In the genomic region with DNA sequence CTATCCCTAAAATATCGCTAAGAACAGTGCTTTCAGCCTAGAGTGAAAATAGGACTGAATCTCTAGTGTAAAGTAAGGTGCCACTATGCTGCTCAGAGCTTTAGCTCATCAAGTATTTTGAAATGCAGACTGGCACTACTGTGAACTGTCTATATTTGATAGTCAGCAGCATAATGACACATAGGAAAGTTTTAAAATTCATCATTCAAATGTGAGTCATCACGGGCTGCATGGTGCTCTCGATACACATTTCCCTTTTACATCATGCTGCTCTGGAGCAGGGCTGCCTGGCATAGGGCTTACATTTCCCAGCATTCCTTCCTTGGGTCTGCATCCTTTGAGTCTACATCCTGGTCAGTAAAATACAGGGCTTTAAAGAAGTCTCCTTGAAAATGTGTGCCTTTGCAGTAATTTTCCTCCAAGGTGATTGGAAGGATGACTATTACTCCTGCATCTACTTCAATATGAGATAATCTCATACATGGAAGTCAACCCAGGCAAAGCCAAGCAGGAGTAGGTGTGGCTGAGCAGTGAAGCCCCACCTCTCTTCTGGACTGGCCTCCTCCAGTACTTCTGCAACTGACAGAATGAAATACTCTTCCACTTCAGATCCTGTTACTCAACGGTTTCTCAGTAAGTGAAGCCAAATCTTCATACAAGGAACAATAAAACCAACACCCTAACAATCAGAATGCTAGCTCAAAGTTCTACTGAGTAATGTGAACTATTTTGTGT, we compare ENCODE assay signal across 25 mouse cellular contexts.
DNase-seq lines count a peak whose midpoint lies in the region; ATAC-seq and TF ChIP-seq lines count a peak whose summit lies in the region.
"Had no signal": no experiment of that assay in that cellular context is flagged by ENCODE, and none has a peak within 500 bp of the region (broad histone marks: within the 10 kb centered on the region; RNA-seq: fewer than 3 reads in every experiment).

No protein-coding gene starts in this region.

- no peak overlapping the region for H3K4me2 ChIP-seq in forebrain, postnatal 0 days (ENCODE audit: low read depth)
- H3K4me2 ChIP-seq in forebrain, embryonic 13.5 days = no peak overlapping the region
- H3K4me2 ChIP-seq in hindbrain, embryonic 11.5 days (replicated peaks; ENCODE audit: low read depth, low read length) = no peak overlapping the region
- H3K4me2 ChIP-seq: embryonic facial prominence, embryonic 15.5 days; limb, embryonic 15.5 days; neural tube, embryonic 12.5 days had no signal

- H3K4me1 ChIP-seq in forebrain, postnatal 0 days (ENCODE audit: insufficient read depth) = no peaks in the 10 kb centered on the region
- peaks cover 10% of the 10 kb centered on the region for H3K4me1 ChIP-seq in forebrain, embryonic 13.5 days
- no peaks in the 10 kb centered on the region for H3K4me1 ChIP-seq in hindbrain, embryonic 11.5 days (replicated peaks; ENCODE audit: control insufficient read depth, insufficient read depth, low read length)
- H3K4me1 ChIP-seq: embryonic facial prominence, embryonic 15.5 days; limb, embryonic 15.5 days; megakaryocyte, embryonic 14.5 days; neural tube, embryonic 12.5 days had no signal

- no peak for DNase-seq in forebrain, postnatal 0 days
- peak; percentile 24 to 25 for DNase-seq in right cerebral cortex, adult 2 months (ENCODE audit: low spot score in 2 of 2)
- DNase-seq in right cerebral cortex, postnatal 36 days (ENCODE audit: low spot score in 2 of 2) = no peak
- DNase-seq in telencephalon, adult 2 months (ENCODE audit: low read depth, low spot score) = peak; percentile 36
- DNase-seq in hindbrain, embryonic 11.5 days (ENCODE audit: low spot score) = no peak
- no peak for DNase-seq in left cerebral cortex, adult 18-20 months (ENCODE audit: low spot score in 2 of 2)
- DNase-seq: B cell, adult 2 months; cerebellum, adult 9-11 months; embryo, embryonic 11 days; gastrocnemius, postnatal 36 days; heart, postnatal 10 days; kidney, adult 2 months; kidney, postnatal 14 days; layer of hippocampus, adult 9-11 months; lung, adult 18-20 months; right cerebral cortex, postnatal 4 days; thymus, adult 18-20 months had no signal

- H3K27ac ChIP-seq in forebrain, postnatal 0 days (ENCODE audit: low read depth, low read length) = no peak overlapping the region
- no peak overlapping the region for H3K27ac ChIP-seq in forebrain, embryonic 13.5 days
- no peak overlapping the region for H3K27ac ChIP-seq in hindbrain, embryonic 11.5 days (ENCODE audit: low read depth, low read length)
- H3K27ac ChIP-seq: embryonic facial prominence, embryonic 15.5 days; heart, embryonic 10.5 days; hindbrain, postnatal 0 days; limb, embryonic 15.5 days; neural tube, embryonic 12.5 days had no signal

- H3K9ac ChIP-seq in forebrain, postnatal 0 days = no peak overlapping the region
- no peak overlapping the region for H3K9ac ChIP-seq in forebrain, embryonic 13.5 days
- H3K9ac ChIP-seq in hindbrain, embryonic 11.5 days (ENCODE audit: low read depth, low read length) = no peak overlapping the region
- H3K9ac ChIP-seq: embryonic facial prominence, embryonic 15.5 days; limb, embryonic 15.5 days; neural tube, embryonic 12.5 days had no signal

- H3K4me3 ChIP-seq in forebrain, postnatal 0 days (ENCODE audit: low read depth, low read length) = no peak overlapping the region
- no peak overlapping the region for H3K4me3 ChIP-seq in forebrain, embryonic 13.5 days
- H3K4me3 ChIP-seq in hindbrain, embryonic 11.5 days (ENCODE audit: low read depth, low read length) = no peak overlapping the region
- H3K4me3 ChIP-seq: embryonic facial prominence, embryonic 15.5 days; heart, embryonic 10.5 days; limb, embryonic 15.5 days; megakaryocyte, embryonic 14.5 days; neural tube, embryonic 12.5 days had no signal

- WGBS in forebrain, postnatal 0 days = 76% methylated on average over 4 of the region's 4 CpGs
- WGBS in forebrain, embryonic 13.5 days = 88% methylated on average over 4 of the region's 4 CpGs
- 91% methylated on average over 4 of the region's 4 CpGs for WGBS in hindbrain, embryonic 11.5 days

- no peaks in the 10 kb centered on the region for H3K27me3 ChIP-seq in forebrain, postnatal 0 days (ENCODE audit: insufficient read depth, low read length)
- peaks cover 25% of the 10 kb centered on the region for H3K27me3 ChIP-seq in forebrain, embryonic 13.5 days
- no peaks in the 10 kb centered on the region for H3K27me3 ChIP-seq in hindbrain, embryonic 11.5 days (ENCODE audit: control insufficient read depth, insufficient read depth, low read length)
- H3K27me3 ChIP-seq: embryonic facial prominence, embryonic 15.5 days; limb, embryonic 15.5 days; neural tube, embryonic 12.5 days had no signal

- no peaks in the 10 kb centered on the region for H3K36me3 ChIP-seq in forebrain, postnatal 0 days (ENCODE audit: insufficient read depth)
- no peaks in the 10 kb centered on the region for H3K36me3 ChIP-seq in forebrain, embryonic 13.5 days (ENCODE audit: poor library complexity, severe bottlenecking)
- H3K36me3 ChIP-seq in hindbrain, embryonic 11.5 days (ENCODE audit: control insufficient read depth, insufficient read depth, low read length) = no peaks in the 10 kb centered on the region
- H3K36me3 ChIP-seq: embryonic facial prominence, embryonic 15.5 days; heart, embryonic 10.5 days; limb, embryonic 15.5 days; neural tube, embryonic 12.5 days had no signal

- no peak for TF ChIP-seq CTCF in forebrain, postnatal 0 days (IDR thresholded peaks at IDR 0.05; ENCODE audit: low read depth)

- no peaks in the 10 kb centered on the region for H3K9me3 ChIP-seq in forebrain, postnatal 0 days (ENCODE audit: low read length)
- no peaks in the 10 kb centered on the region for H3K9me3 ChIP-seq in forebrain, embryonic 13.5 days (replicated peaks)
- H3K9me3 ChIP-seq in hindbrain, embryonic 11.5 days (ENCODE audit: control insufficient read depth, low read length) = no peaks in the 10 kb centered on the region
- H3K9me3 ChIP-seq: embryonic facial prominence, embryonic 15.5 days; heart, embryonic 10.5 days; limb, embryonic 15.5 days; megakaryocyte, embryonic 14.5 days; neural tube, embryonic 12.5 days had no signal

- peak; percentile 78 for ATAC-seq in forebrain, postnatal 0 days
- ATAC-seq in forebrain, embryonic 13.5 days = no peak
- ATAC-seq in erythroid progenitor cell, adult 5-6 weeks (replicated peaks; ENCODE audit: low FRiP score, poor library complexity, severe bottlenecking) = peak; percentile 56
- ATAC-seq in hindbrain, embryonic 11.5 days (ENCODE audit: low FRiP score) = no peak
- ATAC-seq: hindbrain, postnatal 0 days had no signal

Comparison
In these comparisons a context has a peak if more than half of its experiments do, and no peak if none do; other contexts are left out.
1. ATAC-seq: peak in forebrain, postnatal 0 days (single experiment) and erythroid progenitor cell, adult 5-6 weeks (single experiment); none in forebrain, embryonic 13.5 days (single experiment) and hindbrain, embryonic 11.5 days (single experiment).
2. DNase-seq: peak in right cerebral cortex, adult 2 months (2 of 2) and telencephalon, adult 2 months (single experiment); none in forebrain, postnatal 0 days (single experiment), right cerebral cortex, postnatal 36 days (0 of 2), hindbrain, embryonic 11.5 days (single experiment) and left cerebral cortex, adult 18-20 months (0 of 2).